ENCODE assay signal across 8 mouse cellular contexts in the genomic region with DNA sequence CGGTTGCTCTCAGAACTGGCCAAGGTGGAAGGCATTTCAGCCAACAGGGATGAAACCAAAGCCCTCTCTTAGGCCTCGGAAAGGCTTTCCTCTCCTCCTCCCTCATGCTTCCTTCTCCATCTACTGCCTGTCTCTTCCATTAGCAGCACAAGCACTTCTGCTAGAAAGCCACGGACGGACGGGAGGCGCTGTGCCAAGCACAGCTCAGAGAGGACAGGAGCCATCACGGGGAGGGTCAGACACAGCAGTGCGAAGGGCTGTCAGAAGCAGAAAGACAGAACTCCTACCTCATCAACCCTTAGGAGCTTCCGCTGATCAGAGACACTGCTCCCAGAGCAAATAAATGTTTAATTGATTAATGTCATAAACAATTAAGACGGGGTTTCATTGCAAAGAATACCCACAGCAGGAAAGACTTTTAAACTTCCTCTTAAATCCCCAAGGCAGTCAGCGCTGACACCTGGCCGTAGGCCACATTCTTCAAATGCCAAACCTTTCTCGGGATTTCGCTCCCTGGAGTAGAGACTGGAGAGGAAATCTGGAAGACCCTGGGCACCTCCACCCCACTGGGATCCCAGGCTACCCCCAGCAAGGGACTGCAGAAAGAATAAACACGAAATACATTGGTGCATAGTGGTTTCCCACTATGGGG. TPM values are rescaled to one million over a fixed set of nuclear protein-coding genes. Genes with fewer than 3 reads are reported as not detected.
DNase-seq lines count a peak whose midpoint lies in the region; ATAC-seq and TF ChIP-seq lines count a peak whose summit lies in the region.

No protein-coding gene starts in this region.

- TF ChIP-seq CTCF in intestine, postnatal 0 days (IDR thresholded peaks at IDR 0.05; ENCODE audit: low read depth), result peak; percentile 42

- no peaks in the 10 kb centered on the region for H3K36me3 ChIP-seq in hindbrain, embryonic 15.5 days
- no peaks in the 10 kb centered on the region for H3K36me3 ChIP-seq in hindbrain, embryonic 12.5 days
- peaks cover 8% of the 10 kb centered on the region; the same call in 1 of the 2 replicates for H3K36me3 ChIP-seq in embryonic facial prominence, embryonic 10.5 days (replicated peaks)
- no peaks in the 10 kb centered on the region for H3K36me3 ChIP-seq in intestine, postnatal 0 days (ENCODE audit: control insufficient read depth, insufficient read depth)
- no peaks in the 10 kb centered on the region for H3K36me3 ChIP-seq in forebrain, embryonic 14.5 days (ENCODE audit: control insufficient read depth, insufficient read depth, low read length)

- H3K9me3 ChIP-seq in hindbrain, embryonic 15.5 days, result no peaks in the 10 kb centered on the region
- H3K9me3 ChIP-seq in hindbrain, embryonic 12.5 days (replicated peaks), result no peaks in the 10 kb centered on the region
- no peaks in the 10 kb centered on the region for H3K9me3 ChIP-seq in embryonic facial prominence, embryonic 10.5 days
- H3K9me3 ChIP-seq in intestine, postnatal 0 days (ENCODE audit: control insufficient read depth), result no peaks in the 10 kb centered on the region
- H3K9me3 ChIP-seq in forebrain, embryonic 14.5 days (replicated peaks; ENCODE audit: control insufficient read depth, low read length), result no peaks in the 10 kb centered on the region

- peaks cover 32% of the 10 kb centered on the region for H3K4me1 ChIP-seq in hindbrain, embryonic 15.5 days (replicated peaks)
- peaks cover 32% of the 10 kb centered on the region for H3K4me1 ChIP-seq in hindbrain, embryonic 12.5 days
- peaks cover 28% of the 10 kb centered on the region for H3K4me1 ChIP-seq in embryonic facial prominence, embryonic 10.5 days
- H3K4me1 ChIP-seq in intestine, postnatal 0 days (replicated peaks; ENCODE audit: control insufficient read depth, insufficient read depth, low read length), result peaks cover 5% of the 10 kb centered on the region; the same call in 1 of the 2 replicates
- H3K4me1 ChIP-seq in forebrain, embryonic 14.5 days (ENCODE audit: control insufficient read depth, insufficient read depth, low read length), result no peaks in the 10 kb centered on the region

- H3K27ac ChIP-seq in hindbrain, embryonic 15.5 days (replicated peaks), result no peak overlapping the region
- H3K27ac ChIP-seq in hindbrain, embryonic 12.5 days, result no peak overlapping the region
- H3K27ac ChIP-seq in embryonic facial prominence, embryonic 10.5 days (replicated peaks), result 0 out of 2 replicates have a peak overlapping the region, but pooled peaks have one; percentile 0
- no peak overlapping the region for H3K27ac ChIP-seq in intestine, postnatal 0 days (ENCODE audit: low read depth, low read length)
- no peak overlapping the region for H3K27ac ChIP-seq in forebrain, embryonic 14.5 days (ENCODE audit: low read depth, low read length)

- WGBS in hindbrain, embryonic 15.5 days, result 42% methylated on average over 15 of the region's 15 CpGs
- WGBS in hindbrain, embryonic 12.5 days, result 34% methylated on average over 15 of the region's 15 CpGs
- WGBS in embryonic facial prominence, embryonic 10.5 days, result 24% methylated on average over 15 of the region's 15 CpGs
- 35% methylated on average over 15 of the region's 15 CpGs for WGBS in intestine, postnatal 0 days
- 39% methylated on average over 15 of the region's 15 CpGs for WGBS in forebrain, embryonic 14.5 days

- no peak overlapping the region for H3K9ac ChIP-seq in hindbrain, embryonic 15.5 days
- H3K9ac ChIP-seq in hindbrain, embryonic 12.5 days, result no peak overlapping the region
- H3K9ac ChIP-seq in intestine, postnatal 0 days (ENCODE audit: low read depth, low read length), result no peak overlapping the region
- no peak overlapping the region for H3K9ac ChIP-seq in forebrain, embryonic 14.5 days (ENCODE audit: low read length)

- no peak overlapping the region for H3K4me3 ChIP-seq in hindbrain, embryonic 15.5 days
- no peak overlapping the region for H3K4me3 ChIP-seq in hindbrain, embryonic 12.5 days
- H3K4me3 ChIP-seq in embryonic facial prominence, embryonic 10.5 days, result no peak overlapping the region
- H3K4me3 ChIP-seq in intestine, postnatal 0 days (ENCODE audit: low read depth, low read length), result no peak overlapping the region
- no peak overlapping the region for H3K4me3 ChIP-seq in forebrain, embryonic 14.5 days (ENCODE audit: low read depth, low read length)

- H3K4me2 ChIP-seq in hindbrain, embryonic 15.5 days, result no peak overlapping the region
- no peak overlapping the region for H3K4me2 ChIP-seq in hindbrain, embryonic 12.5 days (replicated peaks)
- H3K4me2 ChIP-seq in intestine, postnatal 0 days (replicated peaks; ENCODE audit: low read depth), result no peak overlapping the region
- no peak overlapping the region for H3K4me2 ChIP-seq in forebrain, embryonic 14.5 days (ENCODE audit: low read length)

- no peak for DNase-seq in embryonic facial prominence, embryonic 10.5 days (ENCODE audit: low spot score)
- DNase-seq in lung, postnatal 14 days, result peak; percentile 25
- no peak for DNase-seq in thymus, postnatal 36 days
- no peak for DNase-seq in forebrain, embryonic 14.5 days (ENCODE audit: low spot score)

- ATAC-seq in hindbrain, embryonic 15.5 days (ENCODE audit: low FRiP score, low read depth), result peak; percentile 46; the same call in 1 of the 2 replicates
- no peak for ATAC-seq in hindbrain, embryonic 12.5 days (ENCODE audit: low FRiP score)
- ATAC-seq in intestine, postnatal 0 days, result no peak
- ATAC-seq in forebrain, embryonic 14.5 days, result no peak
- no peak for ATAC-seq in erythroid progenitor cell, adult 5-6 weeks (replicated peaks; ENCODE audit: low FRiP score, poor library complexity, severe bottlenecking)

- no peaks in the 10 kb centered on the region for H3K27me3 ChIP-seq in hindbrain, embryonic 15.5 days
- H3K27me3 ChIP-seq in hindbrain, embryonic 12.5 days, result no peaks in the 10 kb centered on the region
- no peaks in the 10 kb centered on the region for H3K27me3 ChIP-seq in embryonic facial prominence, embryonic 10.5 days (replicated peaks; ENCODE audit: low read depth, poor library complexity, severe bottlenecking)
- no peaks in the 10 kb centered on the region for H3K27me3 ChIP-seq in intestine, postnatal 0 days (replicated peaks; ENCODE audit: control insufficient read depth, insufficient read depth, low read length)
- no peaks in the 10 kb centered on the region for H3K27me3 ChIP-seq in forebrain, embryonic 14.5 days (replicated peaks; ENCODE audit: control insufficient read depth, insufficient read depth, low read length)

RNA-seq across cellular contexts. Expression of a gene that starts 30.8 kb away (rescaled TPM):
- 21.6 and 22.5 TPM in 2 replicates for polyA plus RNA-seq in hindbrain, embryonic 15.5 days (2015; fragmentation: Nextera tagmentation; extraction: Ambion mirVana)
- 11.7 and 12.9 TPM in 2 replicates for polyA plus RNA-seq in hindbrain, embryonic 12.5 days (2016; fragmentation: Nextera tagmentation; extraction: Ambion mirVana)
- 6.8 and 7.3 TPM in 2 replicates for polyA plus RNA-seq in embryonic facial prominence, embryonic 10.5 days (2016; fragmentation: Nextera tagmentation; extraction: Ambion mirVana)
- polyA plus RNA-seq in intestine, postnatal 0 days (2015; fragmentation: Nextera tagmentation; extraction: Ambion mirVana), result 6.6 and 6.8 TPM in 2 replicates
- polyA plus RNA-seq in forebrain, embryonic 14.5 days (2014; fragmentation: Nextera tagmentation; extraction: Ambion mirVana), result 10.9 and 12.7 TPM in 2 replicates
- not detected in 2 replicates for total RNA-seq in erythroid progenitor cell, adult 5-6 weeks (2015; ENCODE audit: low replicate concordance)
- not detected in 2 replicates for total RNA-seq in erythroid progenitor cell, adult 5-6 weeks (2017; ENCODE audit: low replicate concordance)
